8 mouse cellular contexts compared by ENCODE assay signal in the genomic region with DNA sequence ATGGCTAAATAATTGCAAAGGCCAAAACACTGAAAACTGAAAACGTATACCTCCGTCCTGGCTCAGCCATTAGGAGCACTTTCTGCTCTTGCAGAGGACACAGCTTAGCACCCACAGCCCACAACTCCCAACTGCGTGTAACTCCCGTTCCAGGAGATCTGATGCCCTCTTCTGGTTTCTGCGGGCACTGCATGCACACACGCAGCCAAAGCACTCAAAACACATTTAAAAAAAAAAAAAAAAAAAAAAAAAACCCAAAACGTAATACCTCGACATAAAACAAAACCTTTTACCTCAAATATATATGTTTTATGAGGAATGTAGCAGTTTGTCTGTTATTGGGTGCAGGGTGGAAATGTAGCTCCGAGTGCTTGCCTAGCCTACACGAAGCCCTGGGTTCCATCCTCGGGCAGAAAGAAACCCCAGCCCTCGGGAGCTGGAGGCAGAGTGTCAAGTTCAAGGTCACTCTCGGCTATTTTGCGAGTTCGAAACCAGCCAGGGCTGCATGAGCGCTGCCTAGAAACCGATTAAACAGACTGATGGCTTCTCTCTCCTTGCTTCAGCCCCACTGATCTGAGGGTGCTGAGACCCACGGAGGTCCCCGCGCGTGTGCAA. TPM values are rescaled to one million over a fixed set of nuclear protein-coding genes. Genes with fewer than 3 reads are reported as not detected.
DNase-seq lines count a peak whose midpoint lies in the region; ATAC-seq and TF ChIP-seq lines count a peak whose summit lies in the region.

No protein-coding gene starts in this region.

- no peak for TF ChIP-seq POLR2A in limb, embryonic 14.5 days (IDR thresholded peaks at IDR 0.05; ENCODE audit: borderline replicate concordance, extremely low read depth, insufficient read depth, insufficient read length)

- TF ChIP-seq CTCF in midbrain, postnatal 0 days (IDR thresholded peaks at IDR 0.05), result peak; percentile 89

- H3K9me3 ChIP-seq in embryonic facial prominence, embryonic 13.5 days, result no peaks in the 10 kb centered on the region
- no peaks in the 10 kb centered on the region for H3K9me3 ChIP-seq in limb, embryonic 14.5 days (ENCODE audit: control insufficient read depth, low read length)
- H3K9me3 ChIP-seq in midbrain, postnatal 0 days (ENCODE audit: low read length), result no peaks in the 10 kb centered on the region

- no peaks in the 10 kb centered on the region for H3K27me3 ChIP-seq in embryonic facial prominence, embryonic 13.5 days
- no peaks in the 10 kb centered on the region for H3K27me3 ChIP-seq in limb, embryonic 14.5 days (ENCODE audit: control insufficient read depth, insufficient read depth, low read length)
- no peaks in the 10 kb centered on the region for H3K27me3 ChIP-seq in midbrain, postnatal 0 days (ENCODE audit: insufficient read depth, low read length)

- peaks cover 22% of the 10 kb centered on the region for H3K36me3 ChIP-seq in embryonic facial prominence, embryonic 13.5 days
- peaks cover 14% of the 10 kb centered on the region for H3K36me3 ChIP-seq in limb, embryonic 14.5 days (ENCODE audit: control insufficient read depth, insufficient read depth, low read length)
- H3K36me3 ChIP-seq in midbrain, postnatal 0 days (ENCODE audit: insufficient read depth, low read length), result peaks cover 12% of the 10 kb centered on the region

- 2% methylated on average over 21 of the region's 21 CpGs for WGBS in embryonic facial prominence, embryonic 13.5 days
- WGBS in limb, embryonic 14.5 days, result 2% methylated on average over 21 of the region's 21 CpGs
- under 1% methylated on average over 21 of the region's 21 CpGs for WGBS in midbrain, postnatal 0 days

- ATAC-seq in embryonic facial prominence, embryonic 13.5 days (ENCODE audit: insufficient number of reproducible peaks, insufficient read depth, low FRiP score, low TSS enrichment, low read depth), result peak; percentile 22; the same call in 1 of the 2 replicates
- peak; percentile 54; the same call in 1 of the 2 replicates for ATAC-seq in limb, embryonic 14.5 days (ENCODE audit: low FRiP score, low read depth)
- peak; percentile 50 for ATAC-seq in midbrain, postnatal 0 days (ENCODE audit: low FRiP score)

- peak overlapping the region; percentile 96 for H3K27ac ChIP-seq in embryonic facial prominence, embryonic 13.5 days
- H3K27ac ChIP-seq in limb, embryonic 14.5 days (replicated peaks; ENCODE audit: low read depth, low read length), result peak overlapping the region; percentile 91
- H3K27ac ChIP-seq in midbrain, postnatal 0 days (ENCODE audit: low read depth, low read length), result peak overlapping the region; percentile 76

- H3K4me3 ChIP-seq in embryonic facial prominence, embryonic 13.5 days, result peak overlapping the region; percentile 96
- peak overlapping the region; percentile 81 for H3K4me3 ChIP-seq in limb, embryonic 14.5 days (replicated peaks; ENCODE audit: low read length)
- peak overlapping the region; percentile 97 for H3K4me3 ChIP-seq in midbrain, postnatal 0 days (ENCODE audit: low read depth, low read length)

- H3K4me2 ChIP-seq in embryonic facial prominence, embryonic 13.5 days, result peak overlapping the region; percentile 80
- H3K4me2 ChIP-seq in limb, embryonic 14.5 days (replicated peaks; ENCODE audit: low read depth, low read length, severe bottlenecking), result peak overlapping the region; percentile 82
- H3K4me2 ChIP-seq in midbrain, postnatal 0 days (ENCODE audit: low read depth, low read length, poor library complexity, severe bottlenecking), result peak overlapping the region; percentile 87

- peak overlapping the region; percentile 95 for H3K9ac ChIP-seq in embryonic facial prominence, embryonic 13.5 days
- peak overlapping the region; percentile 84 for H3K9ac ChIP-seq in limb, embryonic 14.5 days (ENCODE audit: low read depth, low read length, severe bottlenecking)
- H3K9ac ChIP-seq in midbrain, postnatal 0 days (replicated peaks; ENCODE audit: low read length, poor library complexity, severe bottlenecking), result peak overlapping the region; percentile 66

- peak; percentile 63 for DNase-seq in 3134 (ENCODE audit: extremely low read depth, insufficient read length, low spot score)
- DNase-seq in adrenal gland, postnatal 36 days, result peak; percentile 88 to 91
- DNase-seq in heart, adult 8-10 months (ENCODE audit: low spot score), result peak; percentile 85
- DNase-seq in kidney, adult 9 months, result peak; percentile 92
- DNase-seq in limb, embryonic 14.5 days (ENCODE audit: low spot score), result peak; percentile 74
- peak; percentile 84 for DNase-seq in midbrain, postnatal 0 days (ENCODE audit: low spot score)
- DNase-seq in spleen, postnatal 14 days (ENCODE audit: low spot score in 2 of 2), result peak; percentile 69 to 83

- H3K4me1 ChIP-seq in embryonic facial prominence, embryonic 13.5 days, result peaks cover 37% of the 10 kb centered on the region
- H3K4me1 ChIP-seq in limb, embryonic 14.5 days (ENCODE audit: control insufficient read depth, insufficient read depth, low read length), result peaks cover 17% of the 10 kb centered on the region
- no peaks in the 10 kb centered on the region for H3K4me1 ChIP-seq in midbrain, postnatal 0 days (ENCODE audit: insufficient read depth, low read length)

RNA-seq across cellular contexts. Expression of a gene that starts 0.5 kb away (rescaled TPM):
- total RNA-seq in adrenal gland, postnatal 36 days (2021), result 10 to 100 TPM; 15.0 to 19.7 TPM
- polyA plus RNA-seq in embryonic facial prominence, embryonic 13.5 days (2015; fragmentation: Nextera tagmentation; extraction: Ambion mirVana), result 19.0 and 28.9 TPM in 2 replicates
- 10 to 100 TPM in 3 of 4 experiments, 1 to 10 TPM in 1; 9.4 to 11.3 (median 10.7) TPM for total RNA-seq in heart, adult 8-10 months (2022)
- 20.9 and 21.8 TPM in 2 replicates for polyA plus RNA-seq in limb, embryonic 14.5 days (2012; rRNA removed)
- 22.6 and 22.7 TPM in 2 replicates for polyA plus RNA-seq in limb, embryonic 14.5 days (2014; fragmentation: Nextera tagmentation; extraction: Ambion mirVana)
- total RNA-seq in midbrain, postnatal 0 days (2014; rRNA removed), result 25.6 and 33.2 TPM in 2 replicates
- polyA plus RNA-seq in midbrain, postnatal 0 days (2015; fragmentation: Nextera tagmentation; extraction: Ambion mirVana), result 9.3 and 10.5 TPM in 2 replicates

RNA-seq across cellular contexts. Expression of a gene that starts 34.9 kb away (rescaled TPM):
- total RNA-seq in adrenal gland, postnatal 36 days (2021), result not detected
- polyA plus RNA-seq in embryonic facial prominence, embryonic 13.5 days (2015; fragmentation: Nextera tagmentation; extraction: Ambion mirVana), result not detected in 2 replicates
- total RNA-seq in heart, adult 8-10 months (2022), result not detected
- polyA plus RNA-seq in limb, embryonic 14.5 days (2012; rRNA removed), result not detected in 2 replicates
- not detected in 2 replicates for polyA plus RNA-seq in limb, embryonic 14.5 days (2014; fragmentation: Nextera tagmentation; extraction: Ambion mirVana)
- total RNA-seq in midbrain, postnatal 0 days (2014; rRNA removed), result not detected in 2 replicates
- polyA plus RNA-seq in midbrain, postnatal 0 days (2015; fragmentation: Nextera tagmentation; extraction: Ambion mirVana), result 0.29 and 0.38 TPM in 2 replicates

RNA-seq across cellular contexts. Expression of a gene that starts 43.0 kb away (rescaled TPM):
- total RNA-seq in adrenal gland, postnatal 36 days (2021), result not detected
- not detected in 2 replicates for polyA plus RNA-seq in embryonic facial prominence, embryonic 13.5 days (2015; fragmentation: Nextera tagmentation; extraction: Ambion mirVana)
- total RNA-seq in heart, adult 8-10 months (2022), result not detected
- polyA plus RNA-seq in limb, embryonic 14.5 days (2012; rRNA removed), result 0.08 TPM in 1 of 2 replicates, not detected in the other
- polyA plus RNA-seq in limb, embryonic 14.5 days (2014; fragmentation: Nextera tagmentation; extraction: Ambion mirVana), result not detected in 2 replicates
- 0.09 TPM in 1 of 2 replicates, not detected in the other for total RNA-seq in midbrain, postnatal 0 days (2014; rRNA removed)
- polyA plus RNA-seq in midbrain, postnatal 0 days (2015; fragmentation: Nextera tagmentation; extraction: Ambion mirVana), result not detected in 2 replicates

Comparison
In these comparisons a context has a peak if more than half of its experiments do, and no peak if none do; other contexts are left out.
1. Peak in every context shown above with its lines: DNase-seq, ATAC-seq, H3K4me3 ChIP-seq and H3K27ac ChIP-seq.